Mouse (Mus musculus) hindbrain, embryonic 12.5 days (tissue): ENCODE measurements around the gene Praf2. TPM values are rescaled to one million over a fixed set of nuclear protein-coding genes. Genes with fewer than 3 reads are reported as not detected.

Experiments used
- ATAC-seq: fragments of 200-750 bp; cut with Nextera tagmentation; 2 replicates; pipeline ENCODE4 v1.8.0; 2017; ENCODE audit warnings: moderate TSS enrichment; ENCODE audit not compliant: low FRiP score
- H3K27ac ChIP-seq: fragments of 300-500 bp; sonication (generic); 2 replicates; pipeline ENCODE4 v1.5.1; 2016; ENCODE audit warnings: mild to moderate bottlenecking
- H3K27me3 ChIP-seq: fragments of 300-500 bp; sonication (generic); 2 replicates; pipeline ENCODE4 v1.6.1; 2016; ENCODE audit warnings: mild to moderate bottlenecking
- H3K36me3 ChIP-seq: fragments of 300-500 bp; sonication (generic); 2 replicates; pipeline ENCODE4 v1.6.1; 2016; ENCODE audit warnings: mild to moderate bottlenecking
- H3K4me1 ChIP-seq: fragments of 300-500 bp; sonication (generic); 2 replicates; pipeline ENCODE4 v1.6.1; 2016
- H3K4me2 ChIP-seq: fragments of 300-500 bp; sonication (generic); replicated peaks from 2 replicates; pipeline ENCODE4 v1.6.1; 2016; ENCODE audit warnings: mild to moderate bottlenecking
- H3K4me3 ChIP-seq: fragments of 300-500 bp; sonication (generic); 2 replicates; pipeline ENCODE4 v1.5.1; 2016; ENCODE audit warnings: mild to moderate bottlenecking
- H3K9ac ChIP-seq: fragments of 300-500 bp; sonication (generic); 2 replicates; pipeline ENCODE4 v1.6.1; 2016; ENCODE audit warnings: mild to moderate bottlenecking, moderate library complexity
- H3K9me3 ChIP-seq: fragments of 300-500 bp; sonication (generic); replicated peaks from 2 replicates; pipeline ENCODE4 v1.6.1; 2016; ENCODE audit warnings: mild to moderate bottlenecking
- WGBS: fragments of 180-500 bp; shearing (Covaris S2); methylation state at CpG from one replicate; pipeline ENCODE4 v1.1.7; 2016; 5-methylcytosine and 5-hydroxymethylcytosine counted together
- polyA plus RNA-seq: library from polyadenylated mRNA; unstranded; fragments of >200 nt; fragmentation: Nextera tagmentation; extraction: Ambion mirVana; gene quantifications from 2 replicates; pipeline ENCODE4 v1.2.1, GENCODE M21; 2016

The Praf2 gene
- polyA plus RNA-seq, 1 experiment from 2014 or later, result 86.0 TPM

- peak overlapping the region; percentile 38 for H3K9ac ChIP-seq
- 26% methylated on average over 11 of the region's 11 CpGs for WGBS
Measured at GRCm38 (mm10) chrX:7765764-7766163, 37.5 kb downstream of the Praf2 start.

GRCm38 (mm10) chrX:7769302-7770017 lies 41.2 kb downstream of the Praf2 start:
- peaks cover 12% of the 10 kb centered on the region; the same call in 1 of the 2 replicates for H3K4me1 ChIP-seq
- WGBS, result 88% methylated on average over 7 of the region's 7 CpGs
- no peak overlapping the region for H3K4me2 ChIP-seq
- H3K4me3 ChIP-seq, result no peak overlapping the region
- no peak overlapping the region for H3K27ac ChIP-seq
- no peak overlapping the region for H3K9ac ChIP-seq
- no peaks in the 10 kb centered on the region for H3K27me3 ChIP-seq
- no peaks in the 10 kb centered on the region for H3K9me3 ChIP-seq
- peaks cover 36% of the 10 kb centered on the region for H3K36me3 ChIP-seq
- no peak for ATAC-seq

More at GRCm38 (mm10) chrX:7765764-7766163, 37.5 kb downstream of the Praf2 start:
- H3K4me3 ChIP-seq, result peak overlapping the region; percentile 62
- H3K4me1 ChIP-seq, result peaks cover 17% of the 10 kb centered on the region; the same call in 1 of the 2 replicates
- no peaks in the 10 kb centered on the region for H3K27me3 ChIP-seq
- no peaks in the 10 kb centered on the region for H3K9me3 ChIP-seq
- ATAC-seq, result no peak
- no peak overlapping the region for H3K27ac ChIP-seq
- peak overlapping the region; percentile 67 for H3K4me2 ChIP-seq
- H3K36me3 ChIP-seq, result peaks cover 22% of the 10 kb centered on the region; the same call in 1 of the 2 replicates

- Histone ChIP-seq H3K27ac (no peak overlapping the region), H3K27me3 (no peaks in the 10 kb centered on the region), H3K9ac (no peak overlapping the region), H3K36me3 (peaks cover 24% of the 10 kb centered on the region), H3K4me2 (no peak overlapping the region), H3K4me3 (no peak overlapping the region), H3K4me1 (no peaks in the 10 kb centered on the region), H3K9me3 (no peaks in the 10 kb centered on the region)
- ATAC-seq, result no peak
- 43% methylated on average over 2 of the region's 2 CpGs for whole genome bisulfite sequencing
Measured at GRCm38 (mm10) chrX:7772766-7773165, 44.5 kb downstream of the Praf2 start.

- H3K4me3 ChIP-seq, result no peak overlapping the region
- H3K4me2 ChIP-seq, result no peak overlapping the region
- H3K27ac ChIP-seq, result no peak overlapping the region
- no peaks in the 10 kb centered on the region for H3K9me3 ChIP-seq
- no peak overlapping the region for H3K9ac ChIP-seq
- H3K36me3 ChIP-seq, result peaks cover 15% of the 10 kb centered on the region; the same call in 1 of the 2 replicates
- H3K27me3 ChIP-seq, result no peaks in the 10 kb centered on the region
- WGBS, result 75% methylated on average over 9 of the region's 9 CpGs
- no peak for ATAC-seq
- H3K4me1 ChIP-seq, result no peaks in the 10 kb centered on the region
Measured at GRCm38 (mm10) chrX:7775501-7776205, 47.4 kb downstream of the Praf2 start.

GRCm38 (mm10) chrX:7776329-7777082 lies 48.3 kb downstream of the Praf2 start:
- H3K4me3 ChIP-seq, result no peak overlapping the region
- H3K27me3 ChIP-seq, result no peaks in the 10 kb centered on the region
- H3K36me3 ChIP-seq, result peaks cover 11% of the 10 kb centered on the region; the same call in 1 of the 2 replicates
- H3K9me3 ChIP-seq, result no peaks in the 10 kb centered on the region
- no peak overlapping the region for H3K9ac ChIP-seq
- H3K27ac ChIP-seq, result no peak overlapping the region
- WGBS, result 54% methylated on average over 8 of the region's 8 CpGs
- ATAC-seq, result peak; percentile 54; the same call in 1 of the 2 replicates
- H3K4me1 ChIP-seq, result no peaks in the 10 kb centered on the region
- no peak overlapping the region for H3K4me2 ChIP-seq

GRCm38 (mm10) chrX:7778450-7779244 lies 50.4 kb downstream of the Praf2 start:
- Histone ChIP-seq H3K9ac (no peak overlapping the region), H3K27me3 (no peaks in the 10 kb centered on the region), H3K9me3 (no peaks in the 10 kb centered on the region), H3K27ac (no peak overlapping the region), H3K4me1 (no peaks in the 10 kb centered on the region), H3K4me3 (no peak overlapping the region), H3K36me3 (peaks cover 5% of the 10 kb centered on the region; the same call in 1 of the 2 replicates), H3K4me2 (no peak overlapping the region)
- WGBS, result 73% methylated on average over 7 of the region's 7 CpGs
- ATAC-seq, result no peak

GRCm38 (mm10) chrX:7779294-7779693 lies 51.1 kb downstream of the Praf2 start:
- Histone ChIP-seq H3K9me3 (no peaks in the 10 kb centered on the region), H3K27ac (no peak overlapping the region), H3K4me3 (no peak overlapping the region), H3K27me3 (no peaks in the 10 kb centered on the region), H3K4me1 (no peaks in the 10 kb centered on the region), H3K36me3 (no peaks in the 10 kb centered on the region), H3K9ac (no peak overlapping the region), H3K4me2 (no peak overlapping the region)
- no peak for ATAC-seq
- 23% methylated on average over 3 of the region's 3 CpGs for WGBS

Other genes starting within 250 kb of the Praf2 start
- 0.30 TPM in 1 of 2 replicates, not detected in the other for gene Foxp3, start 154.8 kb upstream of the Praf2 start, polyA plus RNA-seq
- gene Ppp1r3f, start 154.2 kb upstream of the Praf2 start, polyA plus RNA-seq, result 4.9 and 5.1 TPM in 2 replicates
- 30.9 and 32.6 TPM in 2 replicates for gene Ccdc22, start 122.9 kb upstream of the Praf2 start, polyA plus RNA-seq
- gene Cacna1f, start 121.4 kb upstream of the Praf2 start, polyA plus RNA-seq, result 0.08 and 0.14 TPM in 2 replicates
- gene Syp, start 90.0 kb upstream of the Praf2 start, polyA plus RNA-seq, result 44.3 and 47.2 TPM in 2 replicates
- 3.1 TPM in 2 replicates for gene Prickle3, start 71.2 kb upstream of the Praf2 start, polyA plus RNA-seq
- gene Plp2, start 57.0 kb upstream of the Praf2 start, polyA plus RNA-seq, result 39.3 and 44.7 TPM in 2 replicates
- gene Magix, start 47.2 kb upstream of the Praf2 start, polyA plus RNA-seq, result 0.50 TPM in 1 of 2 replicates, not detected in the other
- 45.5 and 46.4 TPM in 2 replicates for gene Gpkow, start 31.3 kb upstream of the Praf2 start, polyA plus RNA-seq
- 23.6 and 30.0 TPM in 2 replicates for gene Wdr45, start 14.1 kb upstream of the Praf2 start, polyA plus RNA-seq
- gene Gm45208, start 6.2 kb upstream of the Praf2 start, polyA plus RNA-seq, result 1.7 TPM in 1 of 2 replicates, not detected in the other
- 34.5 and 37.7 TPM in 2 replicates for gene Ccdc120, start 22.5 kb downstream of the Praf2 start, polyA plus RNA-seq
- gene Tfe3, start 34.1 kb downstream of the Praf2 start, polyA plus RNA-seq, result 33.9 and 34.8 TPM in 2 replicates
- gene Gripap1, start 61.3 kb downstream of the Praf2 start, polyA plus RNA-seq, result 72.5 and 79.2 TPM in 2 replicates
- 1.1 and 2.0 TPM in 2 replicates for gene Kcnd1, start 93.8 kb downstream of the Praf2 start, polyA plus RNA-seq
- gene Otud5, start 112.9 kb downstream of the Praf2 start, polyA plus RNA-seq, result 60.8 and 72.2 TPM in 2 replicates
- 9.5 and 10.0 TPM in 2 replicates for gene Pim2, start 149.8 kb downstream of the Praf2 start, polyA plus RNA-seq
- 35.1 and 40.1 TPM in 2 replicates for gene Slc35a2, start 155.6 kb downstream of the Praf2 start, polyA plus RNA-seq
- gene Pqbp1, start 170.8 kb downstream of the Praf2 start, polyA plus RNA-seq, result 172 and 178 TPM in 2 replicates
- 138 and 144 TPM in 2 replicates for gene Timm17b, start 170.9 kb downstream of the Praf2 start, polyA plus RNA-seq
- not detected in 2 replicates for gene Gm10491, start 179.4 kb downstream of the Praf2 start, polyA plus RNA-seq
- gene Gm10490, start 181.1 kb downstream of the Praf2 start, polyA plus RNA-seq, result not detected in 2 replicates
- gene Pcsk1n, start 191.4 kb downstream of the Praf2 start, polyA plus RNA-seq, result 102 and 111 TPM in 2 replicates
- not detected in 2 replicates for gene Eras, start 200.2 kb downstream of the Praf2 start, polyA plus RNA-seq
- gene Hdac6, start 219.4 kb downstream of the Praf2 start, polyA plus RNA-seq, result 68.2 and 68.5 TPM in 2 replicates
- 0.98 and 1.5 TPM in 2 replicates for gene Gata1, start 249.6 kb downstream of the Praf2 start, polyA plus RNA-seq